Mouse (Mus musculus) R1 (cell line): ENCODE measurements around the gene Gimap5.

Experiments
- DNase-seq: peaks from one replicate; pipeline ENCODE4 v3.0.0-alpha.2; 2018; ENCODE audit warnings: low read depth, low spot score

The Gimap5 gene

DNA sequence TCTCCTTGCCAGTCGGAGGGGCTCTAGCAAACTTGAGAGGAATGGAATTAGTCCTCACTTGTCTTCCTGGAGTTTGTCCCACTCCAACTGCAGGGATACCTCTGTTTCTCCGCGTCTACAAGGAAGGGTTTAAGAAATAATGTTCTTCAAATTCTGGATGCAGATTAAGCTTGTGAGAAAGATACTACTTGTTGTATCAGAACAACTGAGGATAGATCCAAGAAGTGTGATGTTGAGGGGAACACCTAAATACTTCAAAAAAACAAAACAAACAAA, 6.3 kb upstream of the Gimap5 start:
- no peak for DNase-seq

DNA sequence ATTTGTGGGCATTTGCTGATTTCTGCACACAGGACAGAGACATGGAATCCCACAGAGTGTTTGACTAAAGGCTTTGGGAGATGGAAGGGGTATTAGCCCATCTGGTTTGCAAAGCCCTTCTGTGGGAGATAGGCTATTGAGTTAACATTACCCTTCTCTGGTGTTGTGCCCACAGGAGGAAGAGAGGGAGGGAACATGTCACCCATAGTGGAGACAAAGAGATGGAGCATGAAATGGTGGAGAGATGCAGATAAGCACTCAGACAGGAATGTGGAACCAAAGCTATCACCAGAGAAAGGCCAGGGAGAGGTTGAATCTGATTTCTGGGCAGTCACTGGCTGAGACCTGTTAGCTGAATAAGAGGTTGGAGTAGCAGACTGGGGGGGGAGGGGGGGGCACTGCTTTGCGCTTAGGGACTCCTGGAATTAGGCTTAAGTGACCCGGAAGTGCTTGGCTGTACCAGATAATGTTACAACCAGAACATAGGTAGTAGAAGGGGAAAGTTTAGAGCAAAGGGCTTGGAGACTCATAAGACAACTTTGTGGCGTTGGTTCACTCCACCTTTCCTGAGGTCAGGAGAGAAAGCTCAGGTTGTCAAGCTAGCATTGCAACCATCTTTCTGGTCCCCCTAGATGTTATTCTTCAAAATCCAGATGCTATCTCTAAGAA, 5.4 kb upstream of the Gimap5 start:
- no peak for DNase-seq

DNA sequence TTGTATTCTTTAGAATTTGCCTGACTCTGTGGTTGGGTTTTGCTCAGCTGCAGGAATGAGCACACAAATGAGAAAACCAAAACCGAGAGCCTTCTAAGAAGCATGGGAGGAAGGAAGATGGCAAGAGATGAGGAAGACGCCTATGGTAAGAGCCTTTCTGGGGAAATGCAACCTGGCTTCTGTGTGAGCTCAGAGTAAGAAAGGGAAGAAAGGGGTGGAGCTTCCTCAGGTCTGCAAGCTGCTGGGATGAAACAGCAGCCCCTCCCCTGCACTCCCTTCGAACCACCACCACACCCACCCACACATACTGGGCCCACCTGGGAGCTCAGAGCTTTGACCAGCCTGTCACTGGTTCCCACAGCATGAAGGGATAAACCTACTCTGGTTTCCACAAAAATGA, 4.7 kb upstream of the Gimap5 start:
- DNase-seq = peak; percentile 53

DNA sequence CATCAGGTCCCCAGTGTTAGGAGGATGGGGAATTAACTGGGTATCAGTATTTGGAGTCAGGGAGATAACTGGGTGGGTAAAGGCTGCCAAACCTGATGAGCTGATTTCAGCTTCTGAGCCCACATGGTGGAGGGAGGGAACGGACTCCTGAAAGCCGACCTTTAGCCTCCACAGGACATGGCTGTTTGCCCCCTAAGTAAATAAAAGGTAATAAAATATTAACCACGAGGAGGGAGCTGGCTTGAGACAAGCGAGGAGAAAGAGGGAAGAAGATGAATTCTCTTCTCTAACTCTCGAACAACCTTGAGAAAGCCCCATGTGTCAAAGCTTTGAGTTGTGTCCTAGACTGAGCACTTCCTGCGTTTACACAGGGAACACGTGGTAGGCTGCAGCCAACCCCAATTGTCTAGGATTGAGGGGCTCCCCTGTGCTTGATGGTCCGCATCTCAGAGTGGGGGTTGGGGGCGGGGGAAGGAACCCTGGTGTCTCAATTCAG, 4.2 kb upstream of the Gimap5 start:
- DNase-seq = no peak

DNA sequence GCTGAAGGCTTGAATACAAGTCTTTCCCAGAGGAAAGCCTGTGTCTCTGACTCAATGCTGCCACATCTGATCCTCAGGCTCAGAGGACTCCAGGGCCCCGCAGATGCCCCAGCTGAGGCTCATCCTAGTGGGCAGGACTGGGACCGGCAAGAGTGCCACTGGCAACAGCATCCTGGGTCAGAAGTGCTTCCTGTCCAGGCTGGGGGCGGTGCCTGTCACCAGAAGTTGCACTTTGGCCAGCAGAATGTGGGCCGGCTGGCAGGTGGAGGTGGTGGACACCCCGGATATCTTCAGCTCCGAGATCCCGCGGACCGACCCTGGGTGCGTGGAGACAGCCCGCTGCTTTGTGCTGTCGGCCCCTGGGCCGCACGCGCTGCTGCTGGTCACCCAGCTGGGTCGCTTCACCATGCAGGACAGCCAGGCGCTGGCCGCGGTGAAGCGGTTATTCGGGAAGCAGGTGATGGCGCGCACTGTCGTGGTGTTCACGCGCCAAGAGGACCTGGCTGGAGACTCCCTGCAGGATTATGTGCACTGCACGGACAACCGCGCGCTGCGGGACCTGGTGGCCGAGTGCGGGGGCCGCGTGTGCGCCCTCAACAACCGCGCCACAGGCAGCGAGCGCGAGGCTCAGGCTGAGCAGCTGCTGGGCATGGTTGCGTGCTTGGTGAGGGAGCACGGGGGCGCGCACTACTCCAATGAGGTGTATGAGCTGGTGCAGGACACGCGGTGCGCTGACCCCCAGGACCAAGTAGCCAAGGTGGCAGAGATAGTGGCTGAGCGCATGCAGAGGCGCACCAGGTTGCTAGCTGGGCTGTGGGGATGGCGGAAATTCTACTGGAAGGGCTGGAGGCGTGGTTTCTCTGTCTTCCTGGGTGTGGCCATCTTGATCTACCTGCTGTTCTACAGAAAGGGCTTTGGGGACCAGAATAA, 3.3 kb upstream of the Gimap5 start:
- DNase-seq = peak; percentile 79

DNA sequence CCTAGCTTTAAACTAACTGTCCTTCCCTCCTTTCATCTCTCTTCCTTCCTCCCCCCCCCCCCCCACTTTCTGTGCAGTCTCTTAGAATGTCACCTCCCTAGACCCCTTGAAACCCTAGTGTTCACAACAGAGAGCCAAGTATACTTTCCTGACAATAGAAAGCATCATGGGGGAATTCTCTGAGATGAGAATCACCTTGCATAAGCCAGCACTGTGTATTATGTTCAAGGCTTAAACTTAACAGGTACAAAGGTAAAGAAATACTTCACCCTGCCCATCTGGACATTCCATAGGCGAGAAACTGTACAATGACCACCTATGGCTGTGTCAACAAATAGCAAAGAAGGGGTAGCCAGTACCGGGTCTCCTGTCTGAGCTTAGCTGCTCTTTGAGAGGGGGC, 507 bp upstream of the Gimap5 start:
- no peak for DNase-seq

DNA sequence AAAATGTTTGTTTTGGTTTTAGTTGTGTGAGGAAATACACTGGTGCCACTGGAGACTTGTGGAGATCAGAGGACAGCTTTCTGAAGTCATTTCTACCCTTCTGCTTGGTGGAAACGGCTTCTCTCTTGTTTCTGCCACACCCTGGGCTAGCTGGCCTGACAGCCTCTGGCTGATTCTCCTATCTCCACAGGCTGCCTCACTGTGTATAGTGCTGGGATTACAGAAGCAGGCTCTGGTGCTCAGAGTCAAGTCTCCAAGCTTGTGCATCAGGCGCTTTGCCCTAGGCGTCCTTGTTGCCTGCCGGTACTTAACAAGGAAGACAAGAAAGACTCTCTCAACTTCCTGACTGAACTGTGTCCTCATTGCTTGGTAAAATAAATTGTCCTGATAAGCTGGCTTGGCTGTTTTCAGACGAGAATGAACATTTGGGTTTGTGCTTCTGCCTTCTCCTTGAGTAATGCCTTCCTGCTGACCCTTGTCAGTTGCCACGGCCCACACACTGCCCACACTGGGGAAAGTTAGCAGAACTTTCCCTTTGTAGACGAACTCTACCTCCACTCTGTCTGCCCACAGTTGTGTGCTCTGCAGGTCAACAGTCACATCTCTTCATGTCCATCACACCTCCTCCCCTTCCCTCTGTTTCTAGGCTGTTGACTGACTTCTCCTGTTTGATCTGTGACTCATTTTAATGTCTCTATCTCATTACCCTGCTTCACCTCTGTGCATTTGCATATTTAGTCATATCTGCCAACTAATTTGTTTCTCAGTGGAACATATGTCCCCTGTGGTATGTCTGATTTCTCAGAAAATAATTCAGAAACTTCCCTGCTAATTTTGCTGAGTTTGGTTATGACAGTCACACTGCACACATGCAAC, 1.3 kb downstream of the Gimap5 start:
- DNase-seq = no peak

DNA sequence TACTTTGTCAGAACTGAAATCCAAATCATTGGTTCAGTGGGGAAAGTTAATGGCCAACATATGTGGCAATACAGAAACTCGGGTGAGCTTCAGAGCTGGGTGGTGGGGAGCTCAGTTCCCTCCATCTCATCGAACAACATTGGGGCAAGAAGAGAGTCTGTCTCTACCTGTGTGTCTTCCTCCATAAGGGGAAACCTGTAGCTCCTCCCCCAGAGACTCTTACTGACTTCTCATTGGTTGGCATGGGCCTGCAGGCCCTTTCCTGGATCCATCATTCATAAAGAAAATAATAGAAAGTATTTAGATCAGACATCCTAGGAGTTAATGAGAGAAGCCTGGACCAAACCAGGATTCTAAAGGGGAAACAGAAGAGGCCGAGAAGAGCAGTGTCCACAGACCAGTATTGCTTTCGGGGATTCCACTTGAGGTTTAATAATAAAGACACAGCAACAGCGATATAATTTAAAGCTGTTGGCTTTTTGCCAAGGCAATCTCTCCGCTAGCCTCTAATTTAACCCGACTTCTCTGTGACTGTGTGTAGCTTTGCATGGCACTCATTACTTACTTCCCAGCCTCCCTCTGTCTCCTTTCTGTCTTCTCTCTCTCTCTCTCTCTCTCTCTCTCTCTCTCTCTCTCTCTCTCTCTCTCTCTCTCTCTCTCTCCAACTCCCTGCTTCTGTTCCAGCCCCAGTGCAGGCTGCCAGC, 17.7 kb downstream of the Gimap5 start:
- DNase-seq = no peak

DNA sequence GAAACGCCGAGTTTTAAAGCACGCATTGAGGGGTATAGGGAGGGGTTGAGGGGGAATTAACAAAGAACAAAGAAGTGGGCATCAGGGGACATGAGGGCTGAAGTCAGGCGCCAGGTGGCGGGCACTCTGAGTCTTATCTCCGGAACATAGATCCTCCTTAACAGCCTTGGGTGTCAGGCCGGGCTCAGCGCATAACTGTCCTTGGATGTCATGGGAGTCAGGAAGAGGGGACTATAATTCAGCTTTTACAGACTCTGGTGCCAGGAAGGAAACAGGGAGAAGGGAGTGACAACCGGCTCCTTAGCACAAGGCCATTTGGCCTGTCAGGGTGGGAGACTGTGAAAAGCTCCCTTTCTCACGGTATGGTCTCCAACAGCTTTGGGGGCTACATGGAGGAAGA, 18.5 kb downstream of the Gimap5 start:
- DNase-seq = no peak

DNA sequence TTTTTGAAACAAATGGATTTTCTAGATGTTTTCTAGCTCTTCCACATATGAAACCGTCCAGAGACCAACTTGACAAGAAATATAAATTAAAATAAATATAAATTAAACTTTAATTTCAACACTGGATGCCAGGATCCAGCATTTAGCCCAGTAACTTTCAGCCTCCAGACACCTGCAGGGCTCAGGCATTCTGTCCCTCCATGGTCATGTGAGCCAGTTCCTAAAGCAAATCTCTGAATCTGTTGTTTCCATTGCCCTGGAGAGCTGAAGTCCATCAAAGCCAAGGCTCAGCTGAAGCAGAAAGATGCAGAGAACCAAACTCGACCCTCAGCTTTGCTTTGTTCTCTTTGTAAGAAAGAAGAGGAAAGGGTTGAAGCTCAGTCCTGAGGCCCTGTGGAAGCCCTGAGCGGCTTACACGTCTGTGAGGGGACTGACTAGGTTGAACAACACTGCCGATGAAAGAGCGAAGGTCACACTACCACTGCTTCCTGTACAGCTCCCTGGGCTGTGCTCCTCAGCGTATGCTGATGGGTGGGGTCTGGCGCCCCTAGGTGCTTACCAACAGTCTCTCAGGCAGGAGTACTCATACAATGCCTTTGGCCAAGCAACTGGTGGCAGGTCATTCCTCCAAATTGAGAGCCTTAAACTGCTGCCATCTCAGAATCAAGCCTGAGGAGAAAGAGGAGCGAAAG, 22.3 kb downstream of the Gimap5 start:
- DNase-seq = no peak

DNA sequence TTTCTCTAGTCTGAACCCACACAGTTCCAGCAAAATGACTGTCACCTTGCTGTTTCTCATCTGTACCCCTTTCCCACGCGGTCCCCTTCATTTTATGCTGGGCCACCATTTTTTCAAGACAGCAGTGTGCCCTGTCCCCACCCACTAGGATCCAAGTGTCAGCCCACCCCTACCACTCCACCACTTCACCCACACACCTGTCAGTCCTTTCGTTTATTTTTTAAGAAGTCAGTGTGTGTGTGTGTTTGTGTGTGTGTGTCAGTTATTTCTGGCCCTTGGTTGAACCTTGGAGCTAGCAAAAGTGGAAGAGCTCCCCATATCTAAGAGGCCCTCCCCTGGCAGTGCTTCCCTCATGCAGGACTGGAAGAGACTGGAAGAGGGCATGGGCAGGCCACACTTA, 22.9 kb downstream of the Gimap5 start:
- DNase-seq = no peak

DNA sequence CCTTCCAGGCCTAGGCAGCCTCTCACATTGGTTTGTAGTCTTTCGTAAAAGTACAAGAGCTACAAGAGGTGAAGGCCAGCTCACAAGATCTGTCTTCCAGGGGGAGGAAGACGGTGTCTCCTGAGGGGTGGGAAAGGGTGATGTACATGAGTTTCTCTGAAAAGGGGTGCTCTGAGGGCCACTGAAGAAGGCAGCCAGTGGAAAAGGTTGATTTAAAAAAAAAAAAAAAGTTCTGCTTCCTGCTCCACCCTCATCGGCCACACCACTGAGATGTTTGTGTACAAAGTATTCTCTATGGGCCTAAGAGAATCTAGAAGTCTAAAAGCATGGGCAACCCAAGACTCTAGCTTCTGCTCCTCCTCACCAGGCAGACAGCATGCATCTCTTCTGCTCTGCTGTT, 24.7 kb downstream of the Gimap5 start, which contains the start of gene Gimap3:
Gene Gimap3 (minus strand): TSS at position 156 of the 400 bp plus-strand sequence.
- DNase-seq = no peak

DNA sequence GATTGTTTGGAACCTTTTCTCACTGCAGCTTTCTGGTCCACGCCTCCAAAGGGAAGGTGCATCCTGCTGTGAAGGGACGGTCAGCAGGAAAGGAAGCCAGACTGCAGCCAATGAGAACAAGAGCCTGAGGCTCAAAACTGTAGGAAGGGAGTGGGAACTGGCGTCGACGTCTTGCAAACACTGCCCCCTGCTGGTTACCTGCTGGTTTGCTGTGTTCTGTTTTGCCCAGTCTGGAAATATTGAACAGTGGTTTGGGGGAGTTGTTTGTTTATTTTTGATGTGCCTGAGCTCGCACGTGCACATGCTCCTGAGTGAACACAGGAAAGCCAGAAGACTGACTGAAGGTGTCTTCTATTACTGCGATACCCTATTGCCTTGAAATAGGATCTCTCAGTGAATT, 26.0 kb downstream of the Gimap5 start:
- peak; percentile 91 for DNase-seq

DNA sequence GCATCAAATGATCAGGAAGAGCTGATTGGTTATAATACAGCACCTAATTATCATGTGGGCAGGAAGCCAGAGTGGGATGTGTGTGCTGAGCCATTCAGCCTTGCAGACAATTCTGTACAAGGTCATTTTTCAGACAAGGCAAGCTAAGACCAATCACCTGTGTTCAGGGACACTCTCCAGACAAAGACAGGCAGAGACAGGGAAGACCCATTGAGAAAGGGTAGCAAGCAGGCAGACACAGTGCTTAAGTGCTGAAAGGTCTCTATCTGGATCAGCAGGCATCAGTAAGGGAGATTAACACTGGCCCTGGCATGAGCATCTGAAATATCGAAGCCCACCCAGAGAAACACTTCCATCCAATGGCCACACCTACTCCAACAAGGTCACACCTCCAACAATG, 38.4 kb downstream of the Gimap5 start:
- DNase-seq = no peak

DNA sequence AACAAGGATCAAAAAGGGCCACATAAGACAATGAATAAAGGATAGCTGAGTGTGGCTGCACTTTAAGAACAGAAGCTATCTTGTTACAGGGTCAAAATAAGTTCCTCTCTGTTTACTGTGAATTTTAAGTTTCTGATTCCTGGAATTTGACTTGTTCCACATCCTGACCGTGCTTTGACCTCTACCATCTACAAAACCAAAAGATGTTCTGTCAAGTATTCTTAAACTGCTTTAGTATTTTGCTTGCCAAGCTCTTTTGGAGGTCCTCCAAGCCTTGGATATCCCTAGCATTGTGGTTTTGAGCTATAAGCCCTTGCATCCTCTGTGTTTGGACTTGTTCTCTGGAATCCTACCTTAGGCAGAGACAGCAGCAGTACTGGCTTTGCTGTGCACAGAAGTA, 39.2 kb downstream of the Gimap5 start:
- DNase-seq = no peak

DNA sequence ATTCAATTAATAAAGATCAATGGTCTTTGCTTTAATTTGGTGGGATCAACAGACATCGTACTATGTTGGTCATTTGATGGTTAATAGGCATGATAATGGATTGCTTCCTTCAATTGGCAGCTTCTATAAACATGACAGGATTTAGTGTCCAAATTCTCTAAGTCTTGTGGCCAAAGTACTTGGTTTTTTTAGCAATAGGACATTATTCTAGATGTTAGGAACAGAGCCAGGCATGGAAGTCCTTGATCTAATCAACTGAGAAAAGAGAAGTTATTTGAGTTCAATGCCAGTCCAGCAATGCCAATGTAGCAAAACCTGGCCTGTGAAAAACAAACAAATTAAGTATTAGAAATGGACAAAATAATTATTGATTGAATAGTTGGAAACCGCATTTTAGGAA, 39.6 kb downstream of the Gimap5 start:
- DNase-seq = no peak

DNA sequence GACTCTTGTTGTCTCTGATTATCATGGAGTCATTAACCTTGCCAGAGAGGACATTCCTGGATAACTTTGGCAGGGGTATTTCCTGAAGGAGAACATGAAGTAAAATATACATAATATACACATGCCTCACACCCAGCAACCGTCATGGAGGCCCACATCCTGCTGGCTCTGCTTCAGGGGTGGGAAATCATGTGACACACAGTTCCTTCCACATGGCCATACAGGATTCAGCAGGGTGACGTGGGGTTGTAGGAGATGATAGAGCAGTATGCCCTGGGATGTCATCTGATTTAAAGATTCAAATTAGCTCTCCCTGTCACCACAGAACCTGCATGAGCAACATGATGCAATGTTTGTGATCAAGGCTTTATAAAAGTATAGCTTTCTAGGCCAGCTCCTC, 41.9 kb downstream of the Gimap5 start:
- no peak for DNase-seq

DNA sequence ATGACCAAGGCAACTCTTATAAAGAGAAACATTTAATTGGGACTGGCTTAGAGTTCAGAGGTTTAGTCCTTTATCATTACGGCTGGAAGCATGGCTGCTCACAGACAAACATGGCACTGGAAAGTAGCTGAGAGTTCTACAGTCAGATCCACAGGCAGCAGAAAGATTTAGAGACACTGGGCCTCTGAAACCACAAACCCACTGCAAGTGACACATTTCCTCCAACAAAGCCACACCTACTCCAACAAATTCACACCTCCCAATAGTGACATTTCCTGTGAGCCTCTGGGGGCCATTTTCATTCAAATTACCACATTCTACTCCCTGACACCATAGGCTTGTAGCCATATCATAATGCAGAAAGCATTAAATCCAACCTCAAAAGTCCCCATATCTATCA, 55.9 kb downstream of the Gimap5 start:
- DNase-seq = no peak

DNA sequence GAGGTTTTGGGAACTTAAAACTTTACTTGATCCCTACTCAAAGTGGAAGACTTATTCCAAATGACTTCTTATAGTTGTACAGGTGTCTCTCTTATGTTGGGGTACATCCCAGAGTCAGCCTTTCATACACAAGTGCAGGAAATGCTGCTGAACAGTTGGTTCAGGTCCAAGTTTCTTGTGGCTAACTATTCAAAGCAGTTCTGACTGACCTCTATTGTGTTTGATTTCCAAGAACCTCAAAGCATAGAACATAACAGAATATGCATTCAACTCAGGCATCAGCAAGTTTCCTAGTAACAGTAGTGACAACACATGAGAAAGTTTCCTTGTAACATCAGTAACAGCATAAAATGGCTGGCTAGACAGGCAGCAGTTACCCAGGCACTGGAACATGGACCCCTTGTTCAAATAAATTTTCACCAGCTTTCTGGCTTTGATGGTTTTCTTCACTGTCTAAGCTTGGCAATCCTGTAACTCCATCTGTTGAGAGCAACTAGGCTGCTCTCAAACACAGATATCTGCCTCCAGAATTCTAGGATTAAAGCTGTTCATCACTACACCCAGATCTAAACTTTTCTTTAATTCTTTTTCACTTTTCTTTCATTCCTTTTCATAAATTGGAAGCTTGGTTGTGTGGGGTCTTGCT, 57.5 kb downstream of the Gimap5 start:
- DNase-seq = no peak
